Mouse (Mus musculus): ENCODE measurements around the gene Caly. TPM values are rescaled to one million over a fixed set of nuclear protein-coding genes. Genes with fewer than 3 reads are reported as not detected.

Caly gene
- polyA plus RNA-seq, 1 experiment from 2014 or later = 3.4 TPM

- peak overlapping the region; percentile 47 for H3K4me3 ChIP-seq (ENCODE audit: low read depth, low read length)
- peak overlapping the region; percentile 67; the same call in 1 of the 2 replicates for H3K9ac ChIP-seq (ENCODE audit: low read depth, low read length)
- DNase-seq (ENCODE audit: low spot score) = no peak
- H3K4me2 ChIP-seq (ENCODE audit: low read depth, low read length) = peak overlapping the region; percentile 85
- H3K4me1 ChIP-seq (ENCODE audit: control insufficient read depth, insufficient read depth, low read length) = peaks cover 14% of the 10 kb centered on the region; the same call in 1 of the 2 replicates
- no peak for ATAC-seq (ENCODE audit: low read depth)
- no peaks in the 10 kb centered on the region for H3K36me3 ChIP-seq (ENCODE audit: control insufficient read depth, insufficient read depth, low read length)
- peaks cover 70% of the 10 kb centered on the region for H3K27me3 ChIP-seq (replicated peaks; ENCODE audit: control insufficient read depth, insufficient read depth, low read length)
- no peak overlapping the region for H3K27ac ChIP-seq (replicated peaks; ENCODE audit: low read depth, low read length)
- H3K9me3 ChIP-seq (ENCODE audit: control insufficient read depth, low read length) = no peaks in the 10 kb centered on the region
- WGBS = 26% methylated on average over 7 of the region's 7 CpGs
These were observed 23.8 kb downstream of the Caly start for GRCm38 (mm10) chr7:140058528-140058927.

DNA sequence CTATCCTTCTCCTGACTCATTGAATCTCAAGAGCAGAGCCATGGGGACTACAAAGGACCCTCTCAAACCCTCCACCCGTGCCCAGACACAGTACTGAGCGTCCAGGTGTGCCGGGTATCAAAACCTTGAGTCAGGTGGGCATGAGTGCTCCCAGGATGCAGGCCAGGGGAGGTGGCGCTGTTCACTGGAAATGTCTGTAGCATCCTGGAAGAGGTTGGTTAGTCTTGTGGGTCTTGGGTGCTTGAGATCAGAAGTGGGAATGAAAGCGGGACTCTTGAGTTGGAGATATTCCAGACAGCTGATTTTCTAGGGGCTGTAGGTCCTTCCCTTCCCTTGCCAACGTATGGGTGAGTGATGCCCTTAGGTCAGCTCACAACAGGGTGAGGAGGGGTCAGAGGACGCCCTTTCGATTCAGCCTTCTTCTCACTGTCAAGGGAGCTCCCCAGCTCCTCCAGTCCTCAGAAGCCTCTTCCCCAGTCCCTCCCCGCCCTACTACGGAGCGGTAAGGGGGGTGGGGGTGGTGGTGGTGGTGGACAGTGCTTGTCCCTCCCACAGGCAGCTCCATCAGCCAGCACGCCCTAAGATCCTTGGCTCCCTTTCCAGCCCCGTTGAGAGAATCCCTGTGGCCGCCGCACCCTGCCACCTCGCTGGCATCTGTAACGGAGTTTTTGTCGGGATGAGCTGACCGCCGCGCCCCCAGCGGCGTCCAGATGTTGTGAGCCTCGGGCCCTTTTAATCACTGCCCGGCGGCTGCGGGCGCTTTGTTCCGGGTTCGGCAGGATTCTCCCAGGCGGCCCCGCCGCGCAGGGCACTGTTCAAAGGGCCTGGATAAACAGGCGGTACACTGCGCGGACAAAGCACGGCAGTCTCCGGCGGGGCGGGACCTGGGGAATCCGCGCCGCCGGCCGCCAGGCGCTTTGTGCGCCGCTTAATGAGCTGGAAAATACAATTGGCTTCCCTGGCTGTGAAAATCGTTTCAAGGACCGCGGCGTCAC is 24.6 kb downstream of the Caly start:
- peaks cover 14% of the 10 kb centered on the region; the same call in 1 of the 2 replicates for H3K4me1 ChIP-seq (ENCODE audit: control insufficient read depth, insufficient read depth, low read length)
- H3K4me3 ChIP-seq (ENCODE audit: low read depth, low read length) = peak overlapping the region; percentile 47
- no peak overlapping the region for H3K27ac ChIP-seq (replicated peaks; ENCODE audit: low read depth, low read length)
- peak overlapping the region; percentile 85 for H3K4me2 ChIP-seq (ENCODE audit: low read depth, low read length)
- peaks cover 73% of the 10 kb centered on the region for H3K27me3 ChIP-seq (replicated peaks; ENCODE audit: control insufficient read depth, insufficient read depth, low read length)
- WGBS = 4% methylated on average over 45 of the region's 53 CpGs
- ATAC-seq (ENCODE audit: low read depth) (peak; percentile 83), DNase-seq (ENCODE audit: low spot score) (peak; percentile 75)
- H3K9me3 ChIP-seq (ENCODE audit: control insufficient read depth, low read length) = no peaks in the 10 kb centered on the region
- peak overlapping the region; percentile 67 for H3K9ac ChIP-seq (ENCODE audit: low read depth, low read length)
- H3K36me3 ChIP-seq (ENCODE audit: control insufficient read depth, insufficient read depth, low read length) = no peaks in the 10 kb centered on the region

GRCm38 (mm10) chr7:140054124-140054523 is 28.2 kb downstream of the Caly start:
- H3K27me3 ChIP-seq (replicated peaks; ENCODE audit: control insufficient read depth, insufficient read depth, low read length) = peaks cover 73% of the 10 kb centered on the region
- 85% methylated on average over 4 of the region's 4 CpGs for WGBS
- ATAC-seq (ENCODE audit: low read depth) = no peak

DNA sequence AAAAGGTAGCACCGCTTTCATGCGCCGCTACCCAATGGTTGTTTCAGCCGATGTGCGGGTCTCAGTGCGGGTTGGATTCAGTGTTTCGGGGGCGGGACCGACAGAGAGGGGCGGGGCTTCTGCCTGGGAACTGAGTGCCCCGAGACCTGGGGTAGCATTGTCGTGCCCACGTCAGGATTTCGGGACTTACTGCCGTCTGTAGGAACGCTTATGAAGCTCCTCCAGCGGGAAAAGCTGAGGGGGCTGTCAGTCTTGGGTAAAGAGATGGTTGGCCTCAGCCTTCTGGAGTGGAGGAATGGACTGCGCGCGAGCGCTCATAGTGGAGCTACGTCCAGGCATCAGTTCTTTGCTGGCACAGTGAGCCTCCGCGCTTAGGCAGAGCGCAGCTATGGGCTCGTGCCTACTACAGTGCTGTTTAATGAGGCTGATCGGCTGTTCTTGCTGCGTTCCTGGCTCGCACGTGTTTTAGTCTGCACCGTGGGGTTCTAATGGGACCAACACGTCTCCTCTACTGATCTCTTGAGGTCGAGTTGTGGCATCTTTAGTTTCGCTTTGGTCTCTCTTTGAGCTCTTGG is 33.1 kb downstream of the Caly start:
- peak overlapping the region; percentile 66 for H3K4me2 ChIP-seq (ENCODE audit: low read depth, low read length)
- under 1% methylated on average over 19 of the region's 34 CpGs for WGBS
- H3K27me3 ChIP-seq (replicated peaks; ENCODE audit: control insufficient read depth, insufficient read depth, low read length) = peaks cover 87% of the 10 kb centered on the region
- ATAC-seq (ENCODE audit: low read depth) (peak; percentile 80), DNase-seq (ENCODE audit: low spot score) (peak; percentile 59)
- H3K36me3 ChIP-seq (ENCODE audit: control insufficient read depth, insufficient read depth, low read length) = no peaks in the 10 kb centered on the region
- H3K9me3 ChIP-seq (ENCODE audit: control insufficient read depth, low read length) = no peaks in the 10 kb centered on the region
- H3K4me1 ChIP-seq (ENCODE audit: control insufficient read depth, insufficient read depth, low read length) = peaks cover 16% of the 10 kb centered on the region
- H3K27ac ChIP-seq (replicated peaks; ENCODE audit: low read depth, low read length) = no peak overlapping the region
- H3K4me3 ChIP-seq (ENCODE audit: low read depth, low read length) = peak overlapping the region; percentile 42
- peak overlapping the region; percentile 14 for H3K9ac ChIP-seq (ENCODE audit: low read depth, low read length)

More at GRCm38 (mm10) chr7:140054124-140054523, 28.2 kb downstream of the Caly start:
- Histone ChIP-seq H3K9ac (ENCODE audit: low read depth, low read length) (no peak overlapping the region), H3K9me3 (ENCODE audit: control insufficient read depth, low read length) (no peaks in the 10 kb centered on the region), H3K27ac (replicated peaks; ENCODE audit: low read depth, low read length) (no peak overlapping the region), H3K4me1 (ENCODE audit: control insufficient read depth, insufficient read depth, low read length) (peaks cover 6% of the 10 kb centered on the region), H3K36me3 (ENCODE audit: control insufficient read depth, insufficient read depth, low read length) (no peaks in the 10 kb centered on the region), H3K4me3 (ENCODE audit: low read depth, low read length) (no peak overlapping the region), H3K4me2 (ENCODE audit: low read depth, low read length) (no peak overlapping the region)
- no peak for DNase-seq (ENCODE audit: low spot score)

- Histone ChIP-seq H3K9ac (ENCODE audit: low read depth, low read length) (peak within 1 kb of the TSS; percentile 14), H3K27ac (replicated peaks; ENCODE audit: low read depth, low read length) (no peak within 1 kb of the TSS), H3K4me1 (ENCODE audit: control insufficient read depth, insufficient read depth, low read length) (peaks cover 16% of the 10 kb centered on the region), H3K4me2 (ENCODE audit: low read depth, low read length) (peak within 1 kb of the TSS; percentile 66), H3K4me3 (ENCODE audit: low read depth, low read length) (peak within 1 kb of the TSS; percentile 42), H3K36me3 (ENCODE audit: control insufficient read depth, insufficient read depth, low read length) (no peaks in the 10 kb centered on the region), H3K9me3 (ENCODE audit: control insufficient read depth, low read length) (no peaks in the 10 kb centered on the region), H3K27me3 (replicated peaks; ENCODE audit: control insufficient read depth, insufficient read depth, low read length) (peaks cover 87% of the 10 kb centered on the region)
- no peak for ATAC-seq (ENCODE audit: low read depth)
- DNase-seq (ENCODE audit: low spot score) = no peak
- 2% methylated on average over 43 of the region's 56 CpGs for WGBS
These were observed 33.8 kb downstream of the Caly start, which contains the start of gene Msx3 for GRCm38 (mm10) chr7:140048361-140049114. Gene Msx3, minus strand, starts transcription at chr7:140049089.

DNA sequence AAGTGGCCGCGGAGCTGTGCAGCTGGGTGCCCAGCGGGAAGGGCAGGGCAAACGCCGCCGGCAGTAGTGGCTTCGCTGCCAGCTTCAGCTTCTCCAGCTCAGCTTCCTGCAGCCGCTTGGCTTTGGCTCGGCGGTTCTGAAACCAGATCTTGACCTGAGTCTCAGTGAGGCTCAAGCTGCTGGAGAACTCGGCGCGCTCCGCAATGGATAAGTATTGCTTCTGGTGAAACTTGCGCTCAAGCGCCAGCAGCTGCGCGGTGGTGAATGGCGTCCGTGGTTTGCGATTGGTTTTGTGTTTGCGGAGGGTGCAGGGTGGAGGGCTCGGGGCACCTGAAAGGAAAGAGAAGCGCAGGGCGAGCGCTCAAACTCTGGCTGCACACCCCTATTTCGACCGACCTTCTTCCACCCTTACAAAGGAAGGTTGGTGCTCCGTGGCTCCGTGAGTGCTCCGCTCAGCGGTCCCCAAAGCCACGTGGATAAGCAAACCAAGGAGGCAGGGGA is 34.5 kb downstream of the Caly start:
- WGBS = 2% methylated on average over 25 of the region's 33 CpGs
- H3K4me3 ChIP-seq (ENCODE audit: low read depth, low read length) = peak overlapping the region; percentile 42
- H3K27ac ChIP-seq (replicated peaks; ENCODE audit: low read depth, low read length) = no peak overlapping the region
- no peaks in the 10 kb centered on the region for H3K36me3 ChIP-seq (ENCODE audit: control insufficient read depth, insufficient read depth, low read length)
- DNase-seq (ENCODE audit: low spot score) = peak; percentile 39
- peaks cover 81% of the 10 kb centered on the region for H3K27me3 ChIP-seq (replicated peaks; ENCODE audit: control insufficient read depth, insufficient read depth, low read length)
- H3K9ac ChIP-seq (ENCODE audit: low read depth, low read length) = no peak overlapping the region
- peaks cover 16% of the 10 kb centered on the region for H3K4me1 ChIP-seq (ENCODE audit: control insufficient read depth, insufficient read depth, low read length)
- no peak for ATAC-seq (ENCODE audit: low read depth)
- H3K4me2 ChIP-seq (ENCODE audit: low read depth, low read length) = peak overlapping the region; percentile 66
- no peaks in the 10 kb centered on the region for H3K9me3 ChIP-seq (ENCODE audit: control insufficient read depth, low read length)

DNA sequence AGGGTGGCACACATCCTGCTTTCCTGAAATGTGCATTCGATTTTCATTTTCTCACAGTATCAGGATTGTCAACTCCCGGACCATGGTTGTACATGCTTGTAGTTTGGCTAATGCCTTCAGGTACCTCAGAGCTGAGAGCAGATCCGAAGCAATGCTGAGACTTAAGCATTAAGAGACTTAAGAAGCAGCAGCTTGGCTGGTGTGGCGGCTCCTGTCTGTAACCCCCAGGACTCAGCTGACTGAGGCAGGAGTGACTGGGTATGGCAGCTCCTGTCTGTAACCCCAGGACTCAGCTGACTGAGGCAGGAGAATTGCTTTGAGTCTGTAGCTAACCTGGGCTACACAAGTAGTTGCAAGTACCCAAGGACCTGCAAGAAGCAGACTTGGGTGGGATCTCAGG is 36.8 kb downstream of the Caly start:
- Histone ChIP-seq H3K9ac (ENCODE audit: low read depth, low read length) (no peak overlapping the region), H3K27ac (replicated peaks; ENCODE audit: low read depth, low read length) (no peak overlapping the region), H3K9me3 (ENCODE audit: control insufficient read depth, low read length) (no peaks in the 10 kb centered on the region), H3K4me1 (ENCODE audit: control insufficient read depth, insufficient read depth, low read length) (peaks cover 16% of the 10 kb centered on the region), H3K4me2 (ENCODE audit: low read depth, low read length) (no peak overlapping the region), H3K36me3 (ENCODE audit: control insufficient read depth, insufficient read depth, low read length) (no peaks in the 10 kb centered on the region), H3K4me3 (ENCODE audit: low read depth, low read length) (no peak overlapping the region), H3K27me3 (replicated peaks; ENCODE audit: control insufficient read depth, insufficient read depth, low read length) (peaks cover 60% of the 10 kb centered on the region)
- DNase-seq (ENCODE audit: low spot score) (no peak), ATAC-seq (ENCODE audit: low read depth) (no peak)
- 79% methylated on average over 4 of the region's 4 CpGs for WGBS

- Histone ChIP-seq H3K27me3 (replicated peaks; ENCODE audit: control insufficient read depth, insufficient read depth, low read length) (peaks cover 31% of the 10 kb centered on the region), H3K36me3 (ENCODE audit: control insufficient read depth, insufficient read depth, low read length) (0 out of 2 replicates have a peak, but pooled peaks cover 12% of the 10 kb centered on the region)
- WGBS = 51% methylated on average over 3 of the region's 3 CpGs
These were observed 39.6 kb downstream of the Caly start for GRCm38 (mm10) chr7:140042728-140043127.

More at GRCm38 (mm10) chr7:140042728-140043127, 39.6 kb downstream of the Caly start:
- DNase-seq (ENCODE audit: low spot score) (no peak), ATAC-seq (ENCODE audit: low read depth) (no peak)
- no peak overlapping the region for H3K9ac ChIP-seq (ENCODE audit: low read depth, low read length)
- no peak overlapping the region for H3K27ac ChIP-seq (replicated peaks; ENCODE audit: low read depth, low read length)
- no peak overlapping the region for H3K4me2 ChIP-seq (ENCODE audit: low read depth, low read length)
- no peak overlapping the region for H3K4me3 ChIP-seq (ENCODE audit: low read depth, low read length)
- H3K9me3 ChIP-seq (ENCODE audit: control insufficient read depth, low read length) = no peaks in the 10 kb centered on the region
- H3K4me1 ChIP-seq (ENCODE audit: control insufficient read depth, insufficient read depth, low read length) = no peaks in the 10 kb centered on the region; the same call in 1 of the 2 replicates
